Mouse (Mus musculus) midbrain, embryonic 11.5 days (tissue): ENCODE measurements around the gene Ap4s1. TPM values are rescaled to one million over a fixed set of nuclear protein-coding genes. Genes with fewer than 3 reads are reported as not detected.
"Not testable (repeated sequence)": the region's sequence is repeated elsewhere in the genome, so short reads cannot be mapped to it uniquely, and the experiment has no call there.

Experiments
- ATAC-seq: fragments of 200-750 bp; cut with Nextera tagmentation; 2 replicates; pipeline ENCODE4 v1.8.0; 2017; ENCODE audit warnings: moderate TSS enrichment, moderate library complexity; ENCODE audit not compliant: low FRiP score
- DNase-seq: peaks from one replicate; pipeline ENCODE4 v3.0.0; 2015; ENCODE audit warnings: low spot score; ENCODE audit errors: missing footprints
- H3K27ac ChIP-seq: fragments of 300-500 bp; sonication (generic); 2 replicates; pipeline ENCODE4 v1.5.1; 2014; ENCODE audit warnings: low read depth, low read length
- H3K27me3 ChIP-seq: fragments of 300-500 bp; sonication (generic); 2 replicates; pipeline ENCODE4 v1.6.1; 2014; ENCODE audit warnings: mild to moderate bottlenecking, low read length, moderate library complexity, mixed read lengths; ENCODE audit not compliant: control insufficient read depth, insufficient read depth
- H3K36me3 ChIP-seq: fragments of 300-500 bp; sonication (generic); 2 replicates; pipeline ENCODE4 v1.6.1; 2014; ENCODE audit warnings: mild to moderate bottlenecking, low read length, moderate library complexity, mixed read lengths; ENCODE audit not compliant: control insufficient read depth, insufficient read depth
- H3K4me1 ChIP-seq: fragments of 300-500 bp; sonication (generic); 2 replicates; pipeline ENCODE4 v1.6.1; 2014; ENCODE audit warnings: low read length; ENCODE audit not compliant: control insufficient read depth, insufficient read depth
- H3K4me2 ChIP-seq: fragments of 300-500 bp; sonication (generic); 2 replicates; pipeline ENCODE4 v1.6.1; 2014; ENCODE audit warnings: mild to moderate bottlenecking, moderate library complexity
- H3K4me3 ChIP-seq: fragments of 300-500 bp; sonication (generic); 2 replicates; pipeline ENCODE4 v1.5.1; 2014; ENCODE audit warnings: low read depth, low read length
- H3K9ac ChIP-seq: fragments of 300-500 bp; sonication (generic); 2 replicates; pipeline ENCODE4 v1.6.1; 2014; ENCODE audit warnings: low read length
- H3K9me3 ChIP-seq: fragments of 300-500 bp; sonication (generic); 2 replicates; pipeline ENCODE4 v1.6.1; 2016; ENCODE audit warnings: low read length; ENCODE audit not compliant: control insufficient read depth
- WGBS: fragments of 180-500 bp; shearing (Covaris S2); extraction: QIAGEN DNeasy Blood & Tissue Kit; methylation state at CpG from one replicate; pipeline ENCODE4 v1.1.7; 2014; 5-methylcytosine and 5-hydroxymethylcytosine counted together
- polyA plus RNA-seq: library from polyadenylated mRNA; unstranded; fragments of >200 nt; fragmentation: Nextera tagmentation; extraction: Ambion mirVana; gene quantifications from 2 replicates; pipeline ENCODE4 v1.2.1, GENCODE M21; 2014

Gene Ap4s1
- polyA plus RNA-seq, 1 experiment from 2014 or later, result 62.0 TPM

DNA sequence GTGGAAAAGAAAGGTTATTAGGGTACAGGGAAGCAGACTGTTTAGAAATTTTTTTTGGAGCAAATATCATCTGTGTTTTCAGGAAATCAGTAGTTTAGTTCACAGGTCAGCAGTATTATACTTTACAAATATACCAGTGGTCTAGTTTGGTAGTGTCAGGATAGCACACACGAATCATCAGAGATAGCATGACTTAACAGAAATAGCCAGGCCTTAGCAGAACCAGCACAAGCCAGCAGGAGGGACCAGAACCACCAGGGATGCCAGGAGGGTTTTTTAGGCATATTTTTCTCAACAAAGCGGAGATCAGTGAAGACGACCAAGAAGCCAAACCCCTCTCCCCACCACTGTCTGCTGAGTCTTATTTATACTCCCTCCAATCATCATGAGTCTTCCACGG, 17.6 kb upstream of the Ap4s1 start:
- H3K36me3 ChIP-seq, result no peaks in the 10 kb centered on the region
- no peak overlapping the region for H3K27ac ChIP-seq
- H3K4me1 ChIP-seq, result no peaks in the 10 kb centered on the region
- H3K4me2 ChIP-seq, result no peak overlapping the region
- H3K9me3 ChIP-seq, result no peaks in the 10 kb centered on the region
- DNase-seq (no peak), ATAC-seq (no peak)
- no peak overlapping the region for H3K4me3 ChIP-seq
- no peaks in the 10 kb centered on the region for H3K27me3 ChIP-seq
- no peak overlapping the region for H3K9ac ChIP-seq
- 68% methylated on average over 4 of the region's 4 CpGs for WGBS

- H3K4me1 ChIP-seq, result no peaks in the 10 kb centered on the region
- no peak overlapping the region for H3K9ac ChIP-seq
- H3K36me3 ChIP-seq, result no peaks in the 10 kb centered on the region
- H3K9me3 ChIP-seq, result no peaks in the 10 kb centered on the region
- H3K4me2 ChIP-seq, result no peak overlapping the region
- no peak overlapping the region for H3K27ac ChIP-seq
- DNase-seq, result no peak
- no peaks in the 10 kb centered on the region for H3K27me3 ChIP-seq
- no peak overlapping the region for H3K4me3 ChIP-seq
- no peak for ATAC-seq
- WGBS, result 78% methylated on average over 2 of the region's 2 CpGs
Measured at GRCm38 (mm10) chr12:51676442-51676841, 14.4 kb upstream of the Ap4s1 start.

DNA sequence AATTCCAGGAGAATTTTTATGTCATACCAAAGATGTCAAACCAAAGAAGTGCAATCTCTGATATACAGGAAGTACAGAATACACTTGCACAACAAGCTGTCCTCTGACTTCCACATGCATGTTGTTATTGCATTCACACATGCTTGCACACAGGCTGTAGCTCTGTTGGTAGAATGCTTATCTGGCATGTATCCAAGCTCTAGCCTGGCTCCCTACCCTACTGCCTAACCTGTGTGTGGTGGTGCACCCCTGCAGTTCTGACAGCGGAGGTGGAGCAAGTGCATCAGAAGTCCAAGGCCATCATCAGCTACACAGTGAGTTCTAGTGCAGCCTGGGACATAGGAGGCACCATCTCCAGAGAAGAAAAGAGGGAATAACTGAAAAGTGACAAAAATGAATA, 12.0 kb upstream of the Ap4s1 start:
- Histone ChIP-seq H3K27me3 (no peaks in the 10 kb centered on the region), H3K4me1 (no peaks in the 10 kb centered on the region), H3K36me3 (no peaks in the 10 kb centered on the region), H3K4me3 (no peak overlapping the region), H3K27ac (no peak overlapping the region), H3K4me2 (no peak overlapping the region), H3K9me3 (no peaks in the 10 kb centered on the region), H3K9ac (no peak overlapping the region)
- WGBS, result 86% methylated on average over 1 of the region's 1 CpGs
- ATAC-seq (no peak), DNase-seq (no peak)

- no peak overlapping the region for H3K4me3 ChIP-seq
- H3K27me3 ChIP-seq, result no peaks in the 10 kb centered on the region
- DNase-seq, result no peak
- no peak for ATAC-seq
- no peaks in the 10 kb centered on the region for H3K36me3 ChIP-seq
- no peaks in the 10 kb centered on the region for H3K9me3 ChIP-seq
- H3K4me1 ChIP-seq, result peaks cover 7% of the 10 kb centered on the region
- no peak overlapping the region for H3K4me2 ChIP-seq
- H3K27ac ChIP-seq, result no peak overlapping the region
- 94% methylated on average over 2 of the region's 2 CpGs for WGBS
- H3K9ac ChIP-seq, result no peak overlapping the region
Measured at GRCm38 (mm10) chr12:51688546-51688945, 2.3 kb upstream of the Ap4s1 start.

DNA sequence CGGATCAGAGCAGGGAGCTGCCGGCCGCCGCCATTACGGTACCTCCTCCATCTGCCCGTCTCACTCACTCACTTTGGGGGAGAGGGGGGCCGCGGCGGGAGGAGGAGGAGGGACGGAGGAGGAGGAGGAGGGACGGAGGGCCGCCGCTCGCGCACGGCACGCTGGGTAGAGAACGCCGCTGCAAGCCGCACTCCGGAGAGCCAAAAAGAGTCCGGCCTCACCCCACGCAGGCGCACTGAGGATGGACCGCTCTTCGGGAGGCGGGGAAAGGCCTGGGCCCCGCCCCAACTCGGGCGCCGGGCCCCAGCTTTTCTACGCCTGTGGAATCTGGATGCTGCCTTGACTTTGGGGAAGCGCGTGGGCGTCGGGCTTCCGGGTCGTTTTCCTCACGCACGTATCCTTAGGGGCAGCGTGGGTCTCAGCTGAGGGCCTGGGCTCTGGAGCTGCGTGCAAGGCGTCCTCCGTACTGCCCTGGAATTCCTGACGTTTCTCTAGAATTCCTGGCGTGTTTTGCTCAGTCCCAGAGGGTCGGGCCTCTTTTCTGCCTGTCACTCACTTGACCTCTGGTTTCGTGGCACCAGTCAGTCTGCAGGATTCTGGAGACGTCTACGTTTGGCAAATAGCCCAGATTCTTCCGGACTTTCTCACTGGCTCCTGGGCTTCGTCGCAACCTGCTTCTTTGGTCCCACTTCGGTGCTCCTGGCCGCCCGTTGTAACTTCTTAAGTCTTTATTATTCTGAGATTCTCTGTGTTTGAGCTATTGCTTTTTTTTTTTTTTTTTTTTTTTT, 1.2 kb downstream of the Ap4s1 start, which contains the start of gene Strn3:
Strn3 (minus strand) TSS at position 53 of the 788 bp plus-strand sequence.
- no peaks in the 10 kb centered on the region for H3K9me3 ChIP-seq
- H3K27me3 ChIP-seq, result no peaks in the 10 kb centered on the region
- ATAC-seq (peak; percentile 96), DNase-seq (peak; percentile 99)
- peaks cover 7% of the 10 kb centered on the region for H3K4me1 ChIP-seq
- peak within 1 kb of the TSS; percentile 73 for H3K4me2 ChIP-seq
- H3K4me3 ChIP-seq, result peak within 1 kb of the TSS; percentile 98
- H3K27ac ChIP-seq, result peak within 1 kb of the TSS; percentile 99
- no peaks in the 10 kb centered on the region for H3K36me3 ChIP-seq
- H3K9ac ChIP-seq, result peak within 1 kb of the TSS; percentile 100
- under 1% methylated on average over 55 of the region's 56 CpGs for WGBS

DNA sequence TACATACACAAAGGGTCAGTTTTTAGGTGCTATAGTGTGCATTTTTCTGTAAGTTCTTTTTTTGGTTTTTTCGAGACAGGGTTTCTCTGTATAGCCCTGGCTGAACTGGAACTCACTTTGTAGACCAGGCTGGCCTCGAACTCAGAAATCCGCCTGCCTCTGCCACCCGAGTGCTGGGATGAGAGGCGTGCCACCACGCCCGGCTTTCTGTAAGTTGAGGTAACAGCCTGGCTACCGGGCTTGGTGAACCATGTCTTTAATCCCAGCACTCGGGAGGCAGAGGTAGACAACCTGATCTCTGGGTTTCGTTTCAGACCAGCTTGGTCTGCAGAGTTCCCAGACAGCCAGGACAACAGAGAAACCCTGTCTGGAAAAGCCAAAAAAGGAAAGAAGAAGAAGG, 2.0 kb downstream of the Ap4s1 start:
- H3K4me1 ChIP-seq, H3K27ac ChIP-seq, ATAC-seq, H3K36me3 ChIP-seq, DNase-seq, H3K4me3 ChIP-seq, H3K9ac ChIP-seq, H3K9me3 ChIP-seq, H3K27me3 ChIP-seq, H3K4me2 ChIP-seq: not testable (repeated sequence)
- WGBS, result 76% methylated on average over 10 of the region's 10 CpGs

- Histone ChIP-seq H3K4me1 (peaks cover 7% of the 10 kb centered on the region), H3K4me3 (no peak overlapping the region), H3K36me3 (no peaks in the 10 kb centered on the region), H3K9ac (no peak overlapping the region), H3K9me3 (no peaks in the 10 kb centered on the region), H3K4me2 (no peak overlapping the region), H3K27ac (no peak overlapping the region), H3K27me3 (no peaks in the 10 kb centered on the region)
- no peak for ATAC-seq
- DNase-seq, result no peak
- WGBS, result 82% methylated on average over 3 of the region's 3 CpGs
Measured at GRCm38 (mm10) chr12:51693419-51693818, 2.6 kb downstream of the Ap4s1 start.

GRCm38 (mm10) chr12:51694096-51694495, 3.3 kb downstream of the Ap4s1 start:
- Histone ChIP-seq H3K9me3 (no peaks in the 10 kb centered on the region), H3K4me1 (peaks cover 7% of the 10 kb centered on the region), H3K9ac (no peak overlapping the region), H3K27ac (no peak overlapping the region), H3K36me3 (no peaks in the 10 kb centered on the region), H3K27me3 (no peaks in the 10 kb centered on the region), H3K4me2 (no peak overlapping the region), H3K4me3 (no peak overlapping the region)
- DNase-seq, result no peak
- no peak for ATAC-seq

GRCm38 (mm10) chr12:51694966-51695365, 4.1 kb downstream of the Ap4s1 start:
- Histone ChIP-seq H3K36me3 (no peaks in the 10 kb centered on the region), H3K9ac (no peak overlapping the region), H3K4me1 (peaks cover 3% of the 10 kb centered on the region; the same call in 1 of the 2 replicates), H3K9me3 (no peaks in the 10 kb centered on the region), H3K27me3 (no peaks in the 10 kb centered on the region), H3K4me2 (no peak overlapping the region), H3K27ac (no peak overlapping the region), H3K4me3 (no peak overlapping the region)
- WGBS, result 95% methylated on average over 1 of the region's 1 CpGs
- ATAC-seq, result no peak
- no peak for DNase-seq
